Mouse (Mus musculus): ENCODE measurements at regions not wholly inside any gene's neighbourhood (a gene's known extent, or its start where the extent isn't known, plus 50 kb on each side); places are given as distances from the start of the nearest gene placed in this dataset.

DNA sequence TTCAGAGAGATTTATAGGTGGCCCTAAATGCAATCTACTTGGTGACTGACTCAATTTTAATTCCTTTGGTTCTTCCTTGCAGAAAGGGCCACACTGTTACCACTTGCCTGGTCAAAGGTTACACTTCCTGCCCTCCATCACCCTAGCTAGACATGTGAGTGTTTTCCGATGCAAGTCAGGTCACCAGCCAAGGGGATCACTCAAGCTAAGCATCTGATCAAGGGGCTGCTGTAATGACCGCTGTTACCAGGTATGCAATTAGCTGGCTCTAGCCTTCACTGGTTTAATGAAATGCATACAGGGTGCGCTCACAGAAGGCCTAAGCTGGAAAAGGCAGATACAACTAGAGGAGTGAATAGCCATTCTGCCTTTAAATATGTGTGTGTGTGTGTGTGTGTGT lies 105.1 kb downstream of the Mtx2 start:
- ChIA-PET CTCF (no interaction called here), POLR2A (no interaction called here)
- no peak for TF ChIP-seq CTCF (IDR thresholded peaks at IDR 0.05)
- ATAC-seq (no peak), DNase-seq (ENCODE audit: low read depth, low spot score) (no peak)
- no peaks in the 10 kb centered on the region for H3K27me3 ChIP-seq
- in situ Hi-C loops (cut with MboI; ENCODE audit: low pct_unique_long_range_greater_than_20kb), result no loop called here

DNA sequence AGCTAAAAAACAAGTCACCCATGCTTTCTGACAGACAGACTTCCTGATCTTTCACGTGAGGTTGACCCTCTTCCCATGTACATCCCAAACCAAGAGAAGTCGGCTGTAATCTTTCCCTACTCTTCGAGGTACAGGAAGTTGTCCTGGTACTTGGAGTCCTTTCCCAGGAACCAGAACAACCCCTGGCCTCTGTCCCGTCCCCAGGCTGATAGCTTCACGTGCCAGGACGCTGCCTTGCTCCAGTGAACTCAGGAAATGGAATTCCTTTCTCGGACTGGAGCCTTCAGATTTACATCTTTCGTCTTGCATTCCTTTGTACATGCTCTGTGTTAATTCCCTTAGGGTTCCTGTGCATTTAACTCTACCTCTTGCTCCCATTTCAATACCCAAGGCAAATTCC lies 107.6 kb downstream of the Mtx2 start:
- no peak for TF ChIP-seq CTCF (IDR thresholded peaks at IDR 0.05)
- DNase-seq (ENCODE audit: low read depth, low spot score) (peak; percentile 49), ATAC-seq (peak; percentile 91)
- POLR2A ChIA-PET, result no interaction called here
- in situ Hi-C loops (cut with MboI; ENCODE audit: low pct_unique_long_range_greater_than_20kb), result no loop called here
- H3K27me3 ChIP-seq, result no peaks in the 10 kb centered on the region
- CTCF ChIA-PET, result interaction anchor here (1.1 to 1.7 kb wide), 2 partner anchors 12 to 31 kb away, joined by 5 read pairs; no protein-coding TSS in a partner anchor

DNA sequence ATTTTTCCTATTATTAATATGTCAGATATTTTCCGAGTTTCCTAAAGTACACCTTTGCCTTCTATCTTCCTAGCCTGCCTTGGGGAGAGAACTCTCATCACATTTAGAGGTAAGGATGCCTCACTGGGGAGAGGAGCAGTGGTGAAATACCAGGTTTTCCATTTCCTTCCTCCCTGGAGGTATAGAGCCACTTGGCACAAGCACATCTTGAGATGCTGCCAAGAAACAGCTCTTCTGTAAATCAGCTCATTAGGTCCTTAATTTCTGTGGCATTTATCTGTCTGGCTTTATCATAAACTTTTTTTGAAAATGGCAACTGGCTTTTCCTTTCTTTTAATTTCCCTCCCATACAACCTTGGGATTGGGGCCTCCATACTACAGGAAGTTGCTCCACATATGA lies 108.2 kb downstream of the Mtx2 start:
- ChIA-PET POLR2A (no interaction called here), CTCF (interaction anchor here (1.0 to 1.1 kb wide), 2 partner anchors 11 to 24 kb away, joined by 3 to 5 read pairs; no protein-coding TSS in a partner anchor)
- ATAC-seq (no peak), DNase-seq (ENCODE audit: low read depth, low spot score) (no peak)
- in situ Hi-C loops (cut with MboI; ENCODE audit: low pct_unique_long_range_greater_than_20kb), result no loop called here
- no peak for TF ChIP-seq CTCF (IDR thresholded peaks at IDR 0.05)
- H3K27me3 ChIP-seq, result no peaks in the 10 kb centered on the region

- ChIA-PET CTCF (interaction anchor here (1.2 kb wide), 1 partner anchor 59 kb away, joined by 3 read pairs; no protein-coding TSS in a partner anchor), POLR2A (no interaction called here)
- no peak for ATAC-seq
- TF ChIP-seq CTCF (IDR thresholded peaks at IDR 0.05), result no peak
- DNase-seq (ENCODE audit: low read depth, low spot score), result no peak
- in situ Hi-C loops (cut with MboI; ENCODE audit: low pct_unique_long_range_greater_than_20kb), result no loop called here
- H3K27me3 ChIP-seq, result peaks cover 4% of the 10 kb centered on the region
These were observed 113.1 kb downstream of the Mtx2 start for GRCm38 (mm10) chr2:74938711-74939110.

DNA sequence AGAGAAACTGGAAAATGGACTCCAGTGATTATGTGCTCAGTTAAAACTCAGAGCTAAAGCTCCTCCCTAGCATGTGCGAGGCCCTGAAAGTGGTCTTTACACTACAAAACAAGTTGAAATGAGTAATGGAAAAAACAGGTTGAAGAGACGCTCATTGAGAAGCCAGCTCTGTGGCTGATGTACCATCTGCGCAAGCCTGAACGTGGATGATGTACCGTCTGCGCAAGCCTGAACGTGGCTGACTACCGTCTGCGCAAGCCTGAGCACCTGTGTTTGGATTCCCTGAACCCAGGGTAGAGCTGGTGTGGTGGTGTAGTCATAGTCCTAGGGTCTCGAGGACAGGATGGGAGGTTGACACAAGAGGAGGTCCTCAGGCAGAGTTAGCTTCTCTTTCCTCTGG lies 116.4 kb downstream of the Mtx2 start:
- H3K27me3 ChIP-seq, result peaks cover 4% of the 10 kb centered on the region
- POLR2A ChIA-PET, result no interaction called here
- no peak for TF ChIP-seq CTCF (IDR thresholded peaks at IDR 0.05)
- ATAC-seq (no peak), DNase-seq (ENCODE audit: low read depth, low spot score) (no peak)
- CTCF ChIA-PET, result no interaction called here
- in situ Hi-C loops (cut with MboI; ENCODE audit: low pct_unique_long_range_greater_than_20kb), result no loop called here

- no peak for TF ChIP-seq CTCF (IDR thresholded peaks at IDR 0.05)
- ChIA-PET CTCF (no interaction called here), POLR2A (no interaction called here)
- ATAC-seq (no peak), DNase-seq (ENCODE audit: low read depth, low spot score) (no peak)
- in situ Hi-C loops (cut with MboI; ENCODE audit: low pct_unique_long_range_greater_than_20kb), result no loop called here
- H3K27me3 ChIP-seq, result peaks cover 4% of the 10 kb centered on the region
These were observed 117.1 kb downstream of the Mtx2 start for GRCm38 (mm10) chr2:74942611-74943198.

DNA sequence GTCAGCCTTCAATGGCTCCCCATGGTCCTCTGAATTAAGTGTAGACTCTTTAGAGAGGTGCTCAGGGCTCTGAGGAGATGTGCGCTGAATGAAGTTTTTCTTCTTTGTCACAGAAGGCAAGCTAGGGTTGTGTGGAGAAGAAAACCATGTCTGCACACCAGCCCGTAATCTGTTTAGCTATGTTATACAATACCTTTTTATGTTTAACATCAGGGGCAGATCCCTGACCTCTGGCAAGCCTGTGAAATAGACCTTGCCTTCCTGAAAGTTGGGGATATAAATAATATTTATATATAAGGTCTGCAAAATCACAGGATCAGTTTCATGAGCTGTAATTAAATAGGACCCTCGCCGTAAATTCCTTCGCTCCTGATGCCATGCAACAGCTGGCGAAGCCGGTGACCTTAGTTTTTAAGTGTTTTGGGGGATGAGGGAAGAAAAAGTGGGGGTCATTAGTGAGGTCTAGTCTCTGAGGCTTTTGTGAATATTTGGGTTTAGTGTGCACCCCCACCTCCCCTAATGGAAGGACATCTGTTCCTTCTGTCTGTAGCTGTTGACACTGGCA lies 119.7 kb downstream of the Mtx2 start:
- TF ChIP-seq CTCF (IDR thresholded peaks at IDR 0.05), result no peak
- DNase-seq (ENCODE audit: low read depth, low spot score), result no peak
- no peak for ATAC-seq
- POLR2A ChIA-PET, result interaction anchor here (0.5 kb wide), 1 partner anchor 759 kb away, joined by 3 read pairs; the partner anchor contains the start of gene Nfe2l2
- CTCF ChIA-PET, result interaction anchor here (0.7 to 1.5 kb wide), 3 partner anchors 12 to 542 kb away, joined by 3 to 5 read pairs (median 3); no protein-coding TSS in a partner anchor
- in situ Hi-C loops (cut with MboI; ENCODE audit: low pct_unique_long_range_greater_than_20kb), result no loop called here
- peaks cover 4% of the 10 kb centered on the region for H3K27me3 ChIP-seq

GRCm38 (mm10) chr2:74951401-74952260 lies 126.0 kb downstream of the Mtx2 start:
- in situ Hi-C loops (cut with MboI; ENCODE audit: low pct_unique_long_range_greater_than_20kb), result loop anchor here (25.0 kb wide), 1 partner anchor 636 kb away; no protein-coding TSS in a partner anchor
- no peak for TF ChIP-seq CTCF (IDR thresholded peaks at IDR 0.05)
- ATAC-seq (no peak), DNase-seq (ENCODE audit: low read depth, low spot score) (no peak)
- ChIA-PET CTCF (no interaction called here), POLR2A (interaction anchor here (0.6 kb wide), 1 partner anchor 14 kb away, joined by 4 read pairs; no protein-coding TSS in a partner anchor)
- no peaks in the 10 kb centered on the region for H3K27me3 ChIP-seq

DNA sequence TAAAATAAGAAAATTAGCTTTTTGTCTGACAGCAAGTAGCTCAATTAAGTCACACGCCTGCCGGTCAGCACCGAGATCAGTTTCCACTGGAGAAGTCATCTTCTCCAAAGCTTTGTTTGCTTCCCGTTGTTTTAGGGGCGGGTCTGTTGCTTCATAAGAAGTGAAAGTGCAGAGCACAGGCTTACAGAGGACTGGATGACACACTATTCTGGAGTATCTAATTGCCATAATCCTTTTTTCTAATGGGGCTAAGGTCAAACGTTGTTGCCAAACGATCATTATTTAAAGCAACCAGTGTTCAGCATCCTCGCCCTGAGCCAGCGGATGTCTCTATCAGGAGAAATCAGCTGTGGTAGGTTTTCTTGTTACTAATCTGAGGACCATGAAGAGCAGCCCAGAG lies 128.5 kb downstream of the Mtx2 start:
- in situ Hi-C loops (cut with MboI; ENCODE audit: low pct_unique_long_range_greater_than_20kb), result loop anchor here (25.0 kb wide), 1 partner anchor 633 kb away; no protein-coding TSS in a partner anchor
- ChIA-PET POLR2A (no interaction called here), CTCF (interaction anchor here (1.1 to 1.3 kb wide), 2 partner anchors 11 to 238 kb away, joined by 3 to 4 read pairs; no protein-coding TSS in a partner anchor)
- DNase-seq (ENCODE audit: low read depth, low spot score), result no peak
- TF ChIP-seq CTCF (IDR thresholded peaks at IDR 0.05), result no peak
- no peaks in the 10 kb centered on the region for H3K27me3 ChIP-seq
- no peak for ATAC-seq

DNA sequence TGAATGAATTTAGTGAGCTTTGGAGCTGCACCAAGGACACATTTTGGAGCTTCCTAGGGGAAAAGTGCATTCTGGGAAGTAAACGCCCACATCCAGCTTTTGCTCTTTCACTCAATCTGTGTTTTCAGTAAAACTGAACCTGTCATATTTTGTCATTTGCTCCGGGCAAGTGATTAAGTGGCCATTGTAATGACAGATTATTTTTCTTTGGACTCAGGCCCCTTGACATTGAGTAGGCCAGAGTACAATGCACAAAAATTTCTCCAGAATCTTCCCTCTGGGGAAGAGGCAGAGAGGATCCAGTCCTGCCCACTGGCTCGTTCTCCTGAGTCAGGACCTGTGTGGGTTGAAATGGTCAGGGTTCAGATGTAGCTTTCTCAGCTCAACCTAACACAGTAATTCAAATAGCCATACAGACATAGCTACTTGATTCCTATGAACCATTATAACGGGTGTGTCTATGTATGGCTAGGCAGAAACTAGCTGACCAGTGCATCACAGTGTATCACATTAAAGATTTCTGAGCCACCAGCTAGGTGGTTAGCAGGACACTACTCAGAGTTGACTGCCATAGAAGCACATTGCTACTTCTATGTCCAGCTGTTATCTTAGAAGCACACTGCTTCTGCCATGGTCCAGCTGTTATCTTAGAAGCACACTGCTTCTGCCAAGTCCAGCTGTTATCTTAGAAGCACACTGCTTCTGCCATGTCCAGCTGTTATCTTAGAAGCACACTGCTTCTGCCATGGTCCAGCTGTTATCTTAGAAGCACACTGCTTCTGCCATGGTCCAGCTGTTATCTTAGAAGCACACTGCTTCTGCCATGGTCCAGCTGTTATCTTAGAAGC lies 129.9 kb downstream of the Mtx2 start:
- in situ Hi-C loops (cut with MboI; ENCODE audit: low pct_unique_long_range_greater_than_20kb), result loop anchor here (25.0 kb wide), 1 partner anchor 632 kb away; no protein-coding TSS in a partner anchor
- H3K27me3 ChIP-seq, result no peaks in the 10 kb centered on the region
- POLR2A ChIA-PET, result interaction anchor here (1.7 kb wide), 1 partner anchor 9 kb away, joined by 3 read pairs; no protein-coding TSS in a partner anchor
- DNase-seq (ENCODE audit: low read depth, low spot score) (no peak), ATAC-seq (no peak)
- TF ChIP-seq CTCF (IDR thresholded peaks at IDR 0.05), result no peak
- CTCF ChIA-PET, result interaction anchor here (1.3 to 2.2 kb wide), 2 partner anchors 239 to 240 kb away, joined by 4 to 6 read pairs; no protein-coding TSS in a partner anchor
